Mouse (Mus musculus) layer of hippocampus, adult 2 months (tissue): ENCODE results near the gene Kdm8. TPM values are rescaled to one million over a fixed set of nuclear protein-coding genes. Genes with fewer than 3 reads are reported as not detected.

Experiments
- DNase-seq, 2 experiments: peaks; one replicate each; pipeline ENCODE4 v3.0.0; 2022; ENCODE audit warnings: low spot score in 2 of 2
- H3K27ac ChIP-seq: fragments of 200-600 bp; 2 replicates; pipeline ENCODE4 v1.8.1; 2022
- H3K4me3 ChIP-seq: fragments of 200-600 bp; 2 replicates; pipeline ENCODE4 v1.8.1; 2022; ENCODE audit warnings: mild to moderate bottlenecking
- CTCF ChIP-seq: fragments of 200-600 bp; conservative IDR thresholded peaks from 2 replicates; pipeline ENCODE4 v1.8.1; 2022; ENCODE audit warnings: antibody characterized with exemption, mild to moderate bottlenecking, moderate library complexity
- total RNA-seq, 2 experiments: library from RNA; stranded (reverse); gene quantifications; 2 replicates each; pipeline ENCODE4 v1.2.3; 2021

Kdm8 gene
- total RNA-seq, 2 experiments from 2014 or later, result 3.8 to 4.5 TPM

- DNase-seq, result no peak
- Histone ChIP-seq H3K4me3 (no peak overlapping the region), H3K27ac (no peak overlapping the region)
- TF ChIP-seq CTCF, result no peak
These were observed 14.2 kb upstream of the Kdm8 start for GRCm38 (mm10) chr7:125430170-125430842.

- TF ChIP-seq CTCF, result no peak
- DNase-seq, result no peak
- H3K27ac ChIP-seq, result no peak overlapping the region
- H3K4me3 ChIP-seq, result no peak overlapping the region
These were observed 10.6 kb upstream of the Kdm8 start for GRCm38 (mm10) chr7:125433874-125434273.

DNA sequence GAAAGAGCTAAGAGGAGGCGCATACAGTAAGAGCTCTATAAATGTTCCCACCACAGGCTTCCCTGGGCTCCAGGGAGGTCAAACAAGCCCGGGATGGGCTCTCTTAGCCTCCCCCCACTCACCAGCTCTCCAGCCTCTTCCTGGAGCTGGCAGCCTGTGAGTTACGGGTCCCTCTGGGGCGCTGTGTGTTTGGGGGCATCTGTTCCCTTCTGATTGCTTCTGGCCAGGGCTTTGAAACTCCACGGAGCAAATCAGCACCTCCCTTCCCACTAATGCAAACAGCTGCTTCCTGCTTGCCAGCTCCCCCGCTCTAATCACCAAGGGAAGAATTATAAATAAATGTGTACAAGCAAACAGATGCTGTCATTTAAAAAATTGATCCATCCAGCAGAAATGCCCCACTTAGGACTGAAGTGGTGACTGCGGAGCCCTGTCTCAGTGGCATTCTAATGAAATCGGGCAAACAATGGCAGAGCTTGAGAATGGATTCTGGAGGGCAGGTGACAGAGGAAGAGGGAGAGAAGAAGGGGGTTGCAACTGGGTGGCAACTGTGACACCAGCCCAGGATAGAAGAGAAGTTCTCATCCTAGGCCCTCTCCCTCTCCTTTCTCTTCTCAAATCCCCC lies 9.7 kb upstream of the Kdm8 start:
- 0 out of 2 replicates have a peak overlapping the region, but pooled peaks have one; percentile 5 for H3K27ac ChIP-seq
- no peak for TF ChIP-seq CTCF
- DNase-seq, result no peak
- H3K4me3 ChIP-seq, result no peak overlapping the region

DNA sequence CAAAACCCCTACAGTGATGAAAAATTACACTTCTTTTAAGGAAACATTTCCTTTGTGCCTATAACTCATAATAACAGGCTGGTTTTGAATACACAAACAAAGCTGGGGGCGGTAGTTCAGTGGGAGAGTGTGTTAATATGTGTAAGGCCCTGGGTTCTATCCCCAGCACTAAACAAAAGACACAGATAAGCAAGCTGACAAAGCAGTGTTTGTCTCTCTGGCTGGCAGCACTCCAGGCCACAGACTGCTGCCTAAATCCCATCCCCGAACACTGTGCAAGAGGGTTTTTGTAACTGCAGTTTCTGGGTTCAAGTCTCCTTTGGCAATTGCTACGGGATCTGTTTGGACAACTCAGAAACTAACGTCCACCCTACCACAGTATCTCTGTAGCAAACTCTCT lies 2.2 kb upstream of the Kdm8 start:
- no peak for TF ChIP-seq CTCF
- no peak overlapping the region for H3K27ac ChIP-seq
- no peak overlapping the region for H3K4me3 ChIP-seq
- no peak for DNase-seq

DNA sequence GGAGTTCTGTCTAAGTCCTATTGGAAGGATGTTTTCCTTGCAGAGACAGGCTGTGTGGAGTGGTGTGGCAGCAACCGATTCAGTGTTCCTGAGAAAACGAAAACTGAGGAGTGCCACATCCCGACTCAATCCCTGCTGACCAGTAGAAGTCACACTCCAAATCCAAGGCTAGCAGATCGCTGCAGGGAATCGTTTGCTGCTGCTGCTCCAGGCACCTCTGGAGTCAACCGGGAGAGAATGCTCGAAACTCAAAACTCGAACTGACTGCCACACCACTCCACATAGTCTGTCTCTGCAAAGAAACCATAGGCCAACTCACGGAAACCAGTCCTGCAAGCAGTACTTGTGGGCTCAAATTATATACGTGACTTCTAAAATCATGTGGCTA lies 406 bp upstream of the Kdm8 start:
- TF ChIP-seq CTCF, result no peak
- DNase-seq, result no peak
- H3K4me3 ChIP-seq, result peak overlapping the region; percentile 62
- H3K27ac ChIP-seq, result peak overlapping the region; percentile 92

DNA sequence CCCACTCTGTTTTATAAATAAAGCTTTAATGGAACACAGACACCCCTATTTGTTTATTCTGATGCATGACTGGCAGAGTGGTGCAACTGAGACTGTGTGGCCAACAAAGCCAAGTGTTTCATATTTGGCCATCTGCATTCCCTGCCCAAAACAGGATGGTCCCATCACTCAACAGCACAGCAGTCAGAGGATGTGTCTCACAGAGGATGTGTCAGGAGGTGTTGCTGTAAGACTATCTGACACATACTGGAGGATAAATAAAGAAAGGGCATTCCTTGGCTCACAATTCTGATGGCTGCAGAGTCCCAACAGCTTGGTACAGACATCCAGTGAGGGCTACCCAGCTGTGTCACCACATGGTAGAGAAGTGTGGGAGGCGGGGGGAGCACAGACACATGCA lies 6.2 kb downstream of the Kdm8 start:
- TF ChIP-seq CTCF, result no peak

GRCm38 (mm10) chr7:125451078-125451477 lies 6.6 kb downstream of the Kdm8 start:
- no peak for DNase-seq
- H3K27ac ChIP-seq, result no peak overlapping the region
- H3K4me3 ChIP-seq, result no peak overlapping the region
- TF ChIP-seq CTCF, result no peak

More for the DNA sequence above, 6.2 kb downstream of the Kdm8 start:
- H3K4me3 ChIP-seq, result no peak overlapping the region
- H3K27ac ChIP-seq, result no peak overlapping the region
- no peak for DNase-seq

DNA sequence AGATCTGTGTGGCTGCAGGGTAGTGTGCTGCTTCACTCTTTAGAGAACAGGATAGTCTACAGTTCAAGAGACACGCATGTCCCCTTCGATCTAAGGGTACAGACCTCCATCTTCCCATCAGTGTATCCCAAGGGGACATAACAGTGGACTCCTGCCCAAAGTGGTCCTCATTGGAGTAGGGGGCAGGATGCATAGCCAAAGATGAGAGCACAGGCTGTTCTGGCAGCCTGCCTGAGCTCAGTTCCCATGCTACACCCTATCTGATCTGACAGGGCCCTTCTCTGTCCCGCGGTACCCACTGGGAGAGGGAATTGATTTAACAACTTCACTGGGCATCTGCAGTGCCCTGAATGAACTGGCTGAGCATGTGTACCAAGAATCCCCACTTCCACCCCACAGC lies 9.2 kb downstream of the Kdm8 start:
- DNase-seq, result no peak
- Histone ChIP-seq H3K4me3 (no peak overlapping the region), H3K27ac (no peak overlapping the region)
- TF ChIP-seq CTCF, result no peak

DNA sequence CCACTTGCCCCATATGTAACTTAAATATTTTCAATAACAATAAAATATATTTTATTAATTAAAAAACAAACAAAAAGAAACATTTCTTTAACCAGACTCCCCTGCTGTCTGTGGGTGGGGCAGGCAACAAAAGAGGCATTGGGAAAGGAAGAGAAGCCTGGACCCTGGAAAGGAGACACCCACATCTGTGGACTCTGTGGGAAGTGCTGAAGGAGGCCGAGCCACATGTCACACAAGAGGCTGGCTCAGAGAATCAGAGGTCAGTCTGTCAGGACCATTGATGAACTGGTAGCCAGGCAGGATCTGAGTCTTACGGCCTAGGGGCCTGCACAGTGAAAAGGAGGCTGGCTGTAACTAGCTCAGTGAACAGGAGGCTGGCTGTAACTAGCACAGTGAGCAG lies 17.7 kb downstream of the Kdm8 start:
- no peak for DNase-seq
- no peak for TF ChIP-seq CTCF
- Histone ChIP-seq H3K4me3 (no peak overlapping the region), H3K27ac (no peak overlapping the region)

GRCm38 (mm10) chr7:125469937-125470336 lies 25.5 kb downstream of the Kdm8 start:
- peak; percentile 55 to 72 for DNase-seq
- H3K27ac ChIP-seq, result no peak overlapping the region
- TF ChIP-seq CTCF, result peak; percentile 92
- no peak overlapping the region for H3K4me3 ChIP-seq

DNA sequence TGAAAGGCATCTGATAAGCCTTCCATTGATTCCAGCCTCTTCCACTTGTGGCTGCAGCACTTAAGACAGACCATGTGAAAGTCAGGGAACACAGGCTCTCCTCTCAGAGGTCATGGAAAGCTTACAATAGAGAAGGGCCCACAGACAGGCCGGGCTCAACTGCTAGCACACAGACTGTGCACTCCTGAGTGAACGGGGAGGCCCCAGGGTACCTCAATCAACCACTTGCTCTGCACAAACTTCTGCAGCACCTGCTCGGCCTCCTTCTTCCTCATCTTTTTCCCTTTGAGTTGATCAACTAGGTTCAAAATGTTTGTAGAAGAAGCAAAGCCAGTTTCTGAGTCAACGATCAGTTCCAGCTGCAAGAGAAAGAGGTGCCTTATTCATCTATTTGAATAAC lies 26.4 kb downstream of the Kdm8 start:
- H3K4me3 ChIP-seq, result no peak overlapping the region
- no peak for TF ChIP-seq CTCF
- H3K27ac ChIP-seq, result no peak overlapping the region
- DNase-seq, result no peak

DNA sequence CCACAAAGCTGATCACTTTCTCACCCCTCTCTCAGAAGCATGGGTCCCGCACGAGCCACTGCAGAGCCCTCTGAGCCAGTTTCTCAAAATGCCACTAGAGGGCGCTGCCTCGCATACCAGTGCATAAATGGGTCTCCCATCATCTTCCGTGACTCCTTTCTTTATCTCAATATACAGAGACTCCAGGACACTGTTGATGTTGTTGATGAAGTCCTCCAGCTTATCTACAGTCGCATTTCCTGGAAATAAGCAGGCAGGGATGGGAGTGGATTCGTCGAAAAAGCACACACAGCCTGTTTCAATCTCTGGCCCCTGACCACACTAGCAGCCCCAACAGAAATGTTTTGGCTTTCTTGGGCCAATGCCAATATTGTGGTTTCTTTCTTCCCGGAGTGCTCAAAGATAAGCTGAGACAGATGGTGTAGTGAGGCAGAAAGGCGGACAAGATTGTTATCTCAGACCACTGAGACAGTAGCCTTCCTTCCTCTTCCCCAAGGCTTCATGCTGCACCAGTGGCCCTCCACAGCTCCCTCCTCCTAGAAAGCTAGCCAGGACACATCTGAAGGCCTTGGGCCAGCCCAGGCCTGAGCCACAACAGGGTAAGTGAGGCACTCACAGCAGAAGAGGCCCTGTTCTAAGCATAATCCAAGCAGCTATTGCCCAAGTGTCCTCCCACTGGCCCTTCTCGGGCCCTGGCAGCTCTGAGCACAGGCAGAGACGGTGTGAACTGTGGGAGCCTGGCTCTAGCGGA lies 27.7 kb downstream of the Kdm8 start:
- Histone ChIP-seq H3K4me3 (peak overlapping the region; percentile 26), H3K27ac (peak overlapping the region; percentile 67)
- peak; percentile 66 to 83 for DNase-seq
- peak; percentile 98 for TF ChIP-seq CTCF

- Histone ChIP-seq H3K27ac (no peak overlapping the region), H3K4me3 (no peak overlapping the region)
- TF ChIP-seq CTCF, result no peak
- no peak for DNase-seq
These were observed 30.1 kb downstream of the Kdm8 start for GRCm38 (mm10) chr7:125474535-125474934.
